Mouse (Mus musculus): ENCODE measurements around the gene Clip1. TPM values are rescaled to one million over a fixed set of nuclear protein-coding genes. Genes with fewer than 3 reads are reported as not detected.
"Not testable (repeated sequence)": the region's sequence is repeated elsewhere in the genome, so short reads cannot be mapped to it uniquely, and the experiment has no call there.

Clip1 gene
- total RNA-seq (2021) = 100 to 1,000 TPM; 136 to 137 TPM

GRCm38 (mm10) chr5:123684221-123685144 is at the start of gene Clip1:
Gene Clip1 (minus strand): TSS chr5:123684618.
- peak; percentile 74 to 76 for DNase-seq

GRCm38 (mm10) chr5:123730981-123731380 is 46.6 kb upstream of the Clip1 start:
- DNase-seq = no peak

GRCm38 (mm10) chr5:123723816-123724215 is 39.4 kb upstream of the Clip1 start:
- not testable (repeated sequence) for DNase-seq

GRCm38 (mm10) chr5:123720328-123721311 is 36.2 kb upstream of the Clip1 start, which contains the start of gene Zcchc8:
Gene Zcchc8 (minus strand): TSS chr5:123721100.
- peak; percentile 95 to 97 for DNase-seq

- DNase-seq = no peak
These were observed 30.2 kb upstream of the Clip1 start for GRCm38 (mm10) chr5:123714622-123715021.

- DNase-seq = no peak
These were observed 29.4 kb upstream of the Clip1 start for GRCm38 (mm10) chr5:123713782-123714181.

- DNase-seq = no peak
These were observed 25.2 kb upstream of the Clip1 start for GRCm38 (mm10) chr5:123709571-123709970.

- peak; percentile 46 to 47 for DNase-seq
These were observed 24.2 kb upstream of the Clip1 start for GRCm38 (mm10) chr5:123708598-123708997.

GRCm38 (mm10) chr5:123700625-123701024 is 16.2 kb upstream of the Clip1 start:
- peak; percentile 29 to 31 for DNase-seq

GRCm38 (mm10) chr5:123699198-123699597 is 14.8 kb upstream of the Clip1 start:
- peak; percentile 40 to 61 for DNase-seq

- no peak for DNase-seq
These were observed 12.5 kb upstream of the Clip1 start for GRCm38 (mm10) chr5:123696961-123697360.

- DNase-seq = no peak
These were observed 11.8 kb upstream of the Clip1 start for GRCm38 (mm10) chr5:123696244-123696643.

GRCm38 (mm10) chr5:123694468-123694867 is 10.1 kb upstream of the Clip1 start:
- no peak for DNase-seq

GRCm38 (mm10) chr5:123683377-123684220 is 819 bp downstream of the Clip1 start:
- DNase-seq = peak in 1 of 2 experiments; percentile 34

GRCm38 (mm10) chr5:123683043-123683376 is 1.4 kb downstream of the Clip1 start:
- DNase-seq = peak; percentile 19 to 26

GRCm38 (mm10) chr5:123682372-123682771 is 2.0 kb downstream of the Clip1 start:
- no peak for DNase-seq

- no peak for DNase-seq
These were observed 4.7 kb downstream of the Clip1 start for GRCm38 (mm10) chr5:123679546-123680263.

GRCm38 (mm10) chr5:123679106-123679505 is 5.3 kb downstream of the Clip1 start:
- DNase-seq = no peak

GRCm38 (mm10) chr5:123675717-123676116 is 8.7 kb downstream of the Clip1 start:
- DNase-seq = no peak

- no peak for DNase-seq
These were observed 9.2 kb downstream of the Clip1 start for GRCm38 (mm10) chr5:123675221-123675620.

GRCm38 (mm10) chr5:123671473-123671820 is 13.0 kb downstream of the Clip1 start:
- DNase-seq = no peak
